13 mouse cellular contexts compared by ENCODE assay signal in the genomic region with DNA sequence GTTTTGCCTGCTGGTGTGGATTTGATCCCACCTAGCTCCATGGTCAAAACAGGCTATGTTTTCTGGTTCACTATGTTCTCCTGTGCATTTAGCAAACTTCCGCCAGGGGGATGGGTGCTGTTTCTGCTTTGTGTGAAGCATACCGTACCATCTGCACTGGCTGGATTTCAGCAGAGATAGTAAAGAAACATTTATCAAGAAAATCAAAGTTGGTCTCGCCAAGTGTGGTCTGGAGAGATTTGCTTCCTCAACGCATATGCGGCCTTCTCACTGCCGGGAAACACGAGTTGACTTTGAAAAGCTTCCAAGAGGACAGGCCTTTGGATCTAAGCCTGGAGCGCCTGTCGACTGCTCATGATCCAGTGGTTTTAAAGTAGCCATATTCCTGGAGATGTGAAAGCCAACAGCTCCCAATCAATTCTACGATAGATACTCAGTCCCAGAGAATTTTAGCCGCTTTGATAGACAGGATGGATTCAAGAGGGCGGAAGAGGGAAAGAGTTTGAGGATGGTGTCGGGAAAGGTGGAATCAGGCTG.
DNase-seq lines count a peak whose midpoint lies in the region; ATAC-seq and TF ChIP-seq lines count a peak whose summit lies in the region.
"Had no signal": no experiment of that assay in that cellular context is flagged by ENCODE, and none has a peak within 500 bp of the region (broad histone marks: within the 10 kb centered on the region; RNA-seq: fewer than 3 reads in every experiment).

No protein-coding gene starts in this region.

- H3K4me1 ChIP-seq in forebrain, postnatal 0 days (ENCODE audit: insufficient read depth): 0 out of 2 replicates have a peak, but pooled peaks cover 9% of the 10 kb centered on the region
- no peaks in the 10 kb centered on the region for H3K4me1 ChIP-seq in forebrain, embryonic 12.5 days
- H3K4me1 ChIP-seq: hindbrain, embryonic 15.5 days; liver, embryonic 12.5 days; midbrain, embryonic 12.5 days had no signal

- no peak overlapping the region for H3K9ac ChIP-seq in forebrain, postnatal 0 days
- H3K9ac ChIP-seq in forebrain, embryonic 12.5 days: no peak overlapping the region
- H3K9ac ChIP-seq: hindbrain, embryonic 15.5 days; liver, embryonic 12.5 days; midbrain, embryonic 12.5 days had no signal

- intact Hi-C loops in left cerebral cortex, adult 2 months (cut with DNase I): no loop called here
- intact Hi-C loops in left cerebral cortex, postnatal 25 days (cut with DNase I): no loop called here

- WGBS in forebrain, postnatal 0 days: 63% methylated on average over 13 of the region's 13 CpGs
- WGBS in forebrain, embryonic 12.5 days: 94% methylated on average over 13 of the region's 13 CpGs

- H3K36me3 ChIP-seq in forebrain, postnatal 0 days (ENCODE audit: insufficient read depth): no peaks in the 10 kb centered on the region
- no peaks in the 10 kb centered on the region for H3K36me3 ChIP-seq in forebrain, embryonic 12.5 days (replicated peaks)
- H3K36me3 ChIP-seq: hindbrain, embryonic 15.5 days; liver, embryonic 12.5 days; midbrain, embryonic 12.5 days had no signal

- H3K27ac ChIP-seq in forebrain, postnatal 0 days (ENCODE audit: low read depth, low read length): no peak overlapping the region
- no peak overlapping the region for H3K27ac ChIP-seq in forebrain, embryonic 12.5 days
- H3K27ac ChIP-seq in left cerebral cortex, adult 2 months: no peak overlapping the region
- H3K27ac ChIP-seq: heart, adult 2 months; hindbrain, embryonic 15.5 days; liver, embryonic 12.5 days; midbrain, embryonic 12.5 days had no signal

- no peaks in the 10 kb centered on the region for H3K27me3 ChIP-seq in forebrain, postnatal 0 days (ENCODE audit: insufficient read depth, low read length)
- no peaks in the 10 kb centered on the region for H3K27me3 ChIP-seq in forebrain, embryonic 12.5 days
- H3K27me3 ChIP-seq: hindbrain, embryonic 15.5 days; liver, embryonic 12.5 days; midbrain, embryonic 12.5 days had no signal

- no peak overlapping the region for H3K4me3 ChIP-seq in forebrain, postnatal 0 days (ENCODE audit: low read depth, low read length)
- H3K4me3 ChIP-seq in forebrain, embryonic 12.5 days (replicated peaks): no peak overlapping the region
- H3K4me3 ChIP-seq in left cerebral cortex, adult 2 months: no peak overlapping the region
- H3K4me3 ChIP-seq: heart, adult 2 months; hindbrain, embryonic 15.5 days; liver, embryonic 12.5 days; midbrain, embryonic 12.5 days had no signal

- peak; percentile 64 for DNase-seq in forebrain, postnatal 0 days
- peak; percentile 9 for DNase-seq in left cerebral cortex, adult 11 months (ENCODE audit: low spot score)
- no peak for DNase-seq in left cerebral cortex, adult 2 months (ENCODE audit: extremely low spot score in 1 of 2, low spot score in 2 of 2)
- peak; percentile 50 for DNase-seq in MN1 (ENCODE audit: low spot score)
- DNase-seq in left cerebral cortex, postnatal 25 days (ENCODE audit: low spot score in 2 of 2): peak; percentile 18 to 54
- no peak for DNase-seq in gastrocnemius, adult 18-20 months (ENCODE audit: low spot score)

- peak; percentile 34 for TF ChIP-seq CTCF in forebrain, postnatal 0 days (IDR thresholded peaks at IDR 0.05; ENCODE audit: low read depth)
- no peak; the same call in 1 of the 2 replicates for TF ChIP-seq CTCF in left cerebral cortex, adult 2 months (IDR thresholded peaks at IDR 0.05)

- H3K9me3 ChIP-seq in forebrain, postnatal 0 days (ENCODE audit: low read length): no peaks in the 10 kb centered on the region
- H3K9me3 ChIP-seq in forebrain, embryonic 12.5 days: no peaks in the 10 kb centered on the region
- H3K9me3 ChIP-seq: hindbrain, embryonic 15.5 days; liver, embryonic 12.5 days; midbrain, embryonic 12.5 days had no signal

- H3K4me2 ChIP-seq in forebrain, postnatal 0 days (ENCODE audit: low read depth): no peak overlapping the region
- no peak overlapping the region for H3K4me2 ChIP-seq in forebrain, embryonic 12.5 days
- H3K4me2 ChIP-seq: hindbrain, embryonic 15.5 days; liver, embryonic 12.5 days; midbrain, embryonic 12.5 days had no signal

- peak; percentile 51 for ATAC-seq in forebrain, postnatal 0 days
- no peak for ATAC-seq in forebrain, embryonic 12.5 days (ENCODE audit: low FRiP score)
- ATAC-seq: CD4-positive, CD25-positive, alpha-beta regulatory T cell, adult 4 months; forebrain, embryonic 16.5 days; liver, embryonic 12.5 days had no signal

Comparison
In these comparisons a context has a peak if more than half of its experiments do, and no peak if none do; other contexts are left out.
1. DNase-seq: peak in forebrain, postnatal 0 days (single experiment), left cerebral cortex, adult 11 months (single experiment), MN1 (single experiment) and left cerebral cortex, postnatal 25 days (2 of 2); none in left cerebral cortex, adult 2 months (0 of 2) and gastrocnemius, adult 18-20 months (single experiment).